Mouse (Mus musculus): Measurements from ENCODE around the gene Alkal2.

Gene Alkal2

DNA sequence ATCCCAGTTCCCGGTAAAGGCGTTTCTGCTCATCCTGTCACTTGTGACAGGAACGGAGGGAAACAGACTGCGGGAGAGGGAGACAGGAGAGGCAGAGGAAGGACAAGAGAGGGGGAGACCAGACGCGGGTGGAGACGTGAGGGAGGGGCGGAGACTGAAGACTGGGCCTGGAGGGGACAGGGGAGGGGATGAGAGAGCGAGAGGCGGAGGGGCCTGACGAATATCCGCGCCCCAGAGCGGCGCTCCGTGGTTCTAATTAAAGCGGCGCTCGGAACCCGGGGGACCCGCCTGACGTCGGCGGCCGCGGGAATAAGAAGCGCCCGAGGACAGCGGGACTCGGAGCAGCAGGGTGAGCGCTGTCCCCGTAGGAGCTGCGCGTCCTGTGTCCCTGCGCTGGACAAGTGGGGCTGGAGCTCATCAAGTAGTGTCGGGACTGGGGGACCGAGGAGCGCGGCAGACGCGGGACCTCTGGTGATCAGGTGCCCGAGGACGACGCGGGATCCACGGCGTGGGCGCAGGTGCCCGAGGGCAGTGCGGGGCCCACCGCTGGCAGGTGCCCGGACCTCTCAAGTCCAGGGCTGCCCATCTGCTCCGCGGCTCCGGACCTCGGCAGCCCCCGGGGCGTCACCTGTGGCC, at the start of gene Alkal2:
Gene Alkal2 (plus strand): TSS at position 337 of the 636 bp plus-strand sequence.
- no peak for DNase-seq

DNA sequence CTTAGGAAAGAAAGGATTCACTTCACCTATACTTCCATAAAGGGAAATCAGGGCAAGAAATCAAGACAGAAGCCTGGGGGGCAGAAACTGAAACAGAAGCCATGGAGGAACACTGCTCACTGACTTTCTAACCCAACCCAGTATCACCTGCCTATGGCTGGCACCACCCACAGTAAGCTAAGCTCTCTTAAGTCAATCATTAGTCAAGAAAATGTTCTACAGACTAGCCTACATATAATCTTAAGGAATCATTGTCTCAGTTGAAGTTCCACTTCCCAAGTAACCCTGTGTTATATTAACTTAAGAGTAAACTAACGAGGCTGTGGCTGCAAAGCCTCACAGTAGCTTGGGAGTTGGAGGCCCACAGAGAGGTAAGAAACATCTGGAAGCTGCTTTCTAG, 35.6 kb upstream of the Alkal2 start:
- no peak for DNase-seq

DNA sequence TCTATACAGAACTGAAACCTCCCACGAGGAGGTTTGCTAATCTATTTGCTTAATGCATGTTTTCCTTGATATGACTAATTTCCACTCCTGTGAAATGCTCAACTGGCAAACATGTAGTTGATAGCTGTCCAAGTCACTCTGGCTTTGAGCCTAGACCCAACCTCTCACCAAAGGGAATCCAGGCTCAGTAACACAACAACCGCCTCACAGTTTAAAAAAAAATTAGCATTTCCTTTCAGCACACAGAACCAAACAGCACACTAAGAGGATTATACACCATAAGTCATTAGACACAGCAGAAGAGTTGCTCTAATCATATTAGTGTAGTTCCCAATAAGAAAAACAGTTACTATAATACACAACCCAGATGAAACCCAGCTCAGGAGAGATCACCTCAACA, 33.2 kb upstream of the Alkal2 start:
- no peak for DNase-seq

DNA sequence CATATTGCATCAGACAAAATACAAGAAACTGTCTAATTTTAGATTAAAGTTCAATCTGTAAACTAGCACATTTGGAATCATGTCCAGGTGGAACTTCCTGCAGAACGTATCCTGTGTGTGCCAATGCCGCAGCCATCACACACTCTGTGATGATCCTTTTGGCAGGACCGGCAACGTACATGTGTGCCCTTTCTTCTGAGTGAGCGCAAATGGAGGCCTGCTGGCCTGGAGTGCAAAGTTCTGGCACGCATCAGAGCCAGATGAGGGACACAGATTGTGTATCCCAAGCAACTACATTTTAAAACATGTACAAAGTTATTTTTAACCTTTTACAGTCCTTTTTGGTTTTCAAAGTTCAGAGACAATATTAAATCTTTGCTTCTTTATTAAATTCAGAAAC, 32.3 kb upstream of the Alkal2 start:
- DNase-seq = no peak

DNA sequence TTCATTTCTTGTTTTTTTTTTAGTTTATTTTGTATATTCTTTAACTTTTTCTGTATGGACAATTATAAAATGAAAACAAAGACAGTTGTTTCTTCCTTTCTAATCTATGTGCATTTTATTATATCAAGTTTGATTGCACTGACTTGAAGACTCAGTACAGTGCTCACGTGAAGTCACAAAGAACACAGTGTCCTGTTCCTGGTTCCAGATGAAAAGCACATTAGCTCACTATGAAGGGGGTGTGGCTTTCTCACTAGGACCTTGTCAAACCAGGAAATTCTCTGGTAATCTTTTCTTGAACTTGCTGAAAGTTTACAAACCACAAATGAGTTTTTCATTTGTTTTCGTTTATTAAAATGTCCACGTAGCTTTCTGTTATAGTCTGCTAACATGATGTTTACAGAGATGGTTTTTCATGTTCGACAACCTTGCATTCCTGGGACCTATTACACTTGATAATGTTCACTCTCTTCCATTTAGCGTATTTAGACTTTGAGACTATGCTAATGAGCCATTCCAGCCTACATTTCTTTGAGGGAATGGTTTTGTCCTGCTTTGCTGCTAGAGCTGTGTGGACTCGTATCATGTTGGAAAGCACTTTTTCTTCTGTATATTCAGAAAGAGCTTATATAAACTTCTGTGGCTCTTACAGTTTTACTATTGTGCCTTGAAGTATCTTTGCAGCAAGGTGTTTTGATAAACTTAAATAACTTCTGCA, 28.5 kb upstream of the Alkal2 start:
- DNase-seq = no peak

DNA sequence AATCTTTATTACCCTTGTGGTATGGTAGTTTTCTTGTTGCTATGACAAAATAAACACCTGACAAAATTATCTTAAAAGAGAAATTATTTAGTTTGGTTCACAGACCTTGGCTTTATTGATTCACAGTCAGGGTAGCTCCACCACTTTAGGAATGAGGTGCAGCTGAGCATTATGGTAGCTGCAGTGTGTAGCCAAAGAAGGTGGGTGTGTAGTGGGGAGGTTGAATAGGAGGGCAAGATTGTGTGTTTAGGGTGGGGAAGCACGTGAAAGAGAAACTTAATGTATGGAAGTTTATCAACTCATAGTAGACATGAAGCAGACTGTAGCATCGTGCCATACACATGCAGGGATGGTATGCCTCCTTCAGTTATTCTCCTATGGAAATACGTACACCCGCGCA, 27.9 kb upstream of the Alkal2 start:
- no peak for DNase-seq

DNA sequence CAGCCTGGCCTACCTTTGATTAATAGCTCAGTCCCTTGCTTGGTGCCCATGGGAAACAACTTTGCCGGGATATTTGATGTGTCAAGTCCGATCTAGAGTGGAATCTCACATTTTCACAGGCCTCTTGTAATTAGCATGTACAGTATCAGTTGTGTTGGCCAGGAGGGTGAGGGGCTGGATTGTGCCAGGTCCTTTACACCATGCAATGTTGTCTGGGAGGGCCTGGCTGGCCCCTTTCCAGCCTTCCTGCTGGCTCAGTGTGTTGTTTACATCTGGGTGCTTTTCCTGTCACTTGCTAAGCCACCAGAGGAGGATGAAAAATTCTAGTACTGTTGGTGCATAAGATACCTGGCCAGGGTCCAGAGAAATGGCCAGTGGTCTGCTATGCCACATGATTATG, 19.8 kb upstream of the Alkal2 start:
- DNase-seq = no peak

DNA sequence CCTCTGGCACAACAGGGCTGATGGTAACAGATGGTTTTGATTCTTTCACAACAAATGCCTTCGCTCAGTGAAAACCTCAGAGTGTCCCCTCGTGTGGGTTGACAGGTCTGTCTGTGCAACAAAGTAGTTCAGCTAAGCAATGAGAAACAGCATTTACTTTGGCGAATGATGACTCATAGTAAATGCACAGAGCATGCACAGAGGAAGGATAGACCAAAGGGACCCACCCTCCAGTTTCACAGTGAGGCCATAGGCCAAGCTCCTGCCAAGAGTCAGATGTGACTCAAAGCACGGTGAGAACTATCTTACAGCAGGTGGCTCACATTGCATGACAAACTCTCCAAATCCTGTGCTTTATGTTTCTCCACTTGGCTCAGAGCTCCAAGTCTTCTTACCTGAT, 18.3 kb upstream of the Alkal2 start:
- DNase-seq = no peak

DNA sequence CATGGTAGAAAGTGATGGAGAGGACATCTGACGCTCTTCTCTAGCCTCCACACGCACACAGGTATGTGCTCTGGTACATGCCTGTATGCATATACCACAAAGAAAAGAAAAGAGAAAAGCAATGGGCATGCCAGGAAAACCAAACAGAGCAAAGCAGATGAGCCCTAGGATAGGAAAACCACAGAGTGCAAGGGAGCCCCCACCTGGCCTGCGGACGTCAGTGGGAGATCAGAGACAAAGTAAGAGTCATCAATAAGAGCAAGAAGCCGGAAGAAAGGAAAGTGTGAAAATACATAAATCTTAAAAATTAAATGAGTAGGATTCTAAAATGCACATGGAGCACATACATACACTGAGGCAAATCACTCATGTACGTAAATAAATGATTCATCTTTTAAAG, 4.7 kb upstream of the Alkal2 start:
- DNase-seq = no peak

DNA sequence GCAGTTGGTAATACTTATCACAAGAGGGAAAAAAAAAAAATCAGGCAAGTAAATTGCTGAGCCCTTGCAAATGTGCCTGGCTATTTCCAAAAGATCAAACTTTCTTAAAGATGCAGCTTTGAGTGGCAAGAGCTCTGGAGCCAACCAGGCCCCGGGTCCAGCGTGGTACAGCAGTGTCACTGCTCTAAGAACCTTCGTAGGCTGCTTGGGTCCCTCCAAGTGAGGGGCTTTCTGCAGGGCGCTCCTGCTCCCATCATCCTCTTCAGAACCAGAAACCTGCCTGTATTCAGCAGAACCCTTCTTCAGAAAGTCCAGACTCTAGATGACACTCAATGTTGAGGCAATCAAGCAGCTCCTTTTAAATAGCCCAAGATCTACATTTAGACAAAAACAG, 533 bp upstream of the Alkal2 start:
- DNase-seq = no peak

DNA sequence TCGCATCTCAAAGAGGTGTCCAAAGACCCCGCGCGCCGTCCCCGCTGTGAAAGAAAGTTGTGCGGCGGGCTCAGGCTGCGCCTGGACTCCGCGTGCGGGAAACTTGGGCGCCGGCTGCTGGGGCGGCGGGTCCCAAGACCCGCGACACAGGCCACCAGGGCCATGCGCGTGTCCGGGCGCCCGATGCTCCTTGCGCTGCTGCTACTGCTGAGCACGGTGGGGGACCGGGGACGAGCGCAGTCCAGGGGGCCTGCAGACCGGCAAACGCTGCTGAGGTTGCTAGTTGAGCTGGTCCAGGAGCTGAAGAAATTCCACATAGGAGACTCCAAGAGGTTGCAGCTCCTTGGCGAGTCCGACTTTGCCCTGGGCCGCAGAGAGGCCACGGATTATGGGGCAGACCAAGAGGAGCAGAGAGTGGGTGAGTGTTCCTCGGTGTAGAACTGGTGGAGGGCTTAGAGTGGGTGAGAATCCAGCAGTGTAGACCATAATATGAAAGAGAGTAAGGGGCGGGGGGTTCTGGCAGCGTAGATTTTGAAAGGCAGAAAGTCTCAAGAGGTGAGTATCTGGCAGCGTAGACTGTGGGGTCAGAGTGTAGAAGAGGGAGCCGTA, 604 bp downstream of the Alkal2 start:
- DNase-seq = no peak

DNA sequence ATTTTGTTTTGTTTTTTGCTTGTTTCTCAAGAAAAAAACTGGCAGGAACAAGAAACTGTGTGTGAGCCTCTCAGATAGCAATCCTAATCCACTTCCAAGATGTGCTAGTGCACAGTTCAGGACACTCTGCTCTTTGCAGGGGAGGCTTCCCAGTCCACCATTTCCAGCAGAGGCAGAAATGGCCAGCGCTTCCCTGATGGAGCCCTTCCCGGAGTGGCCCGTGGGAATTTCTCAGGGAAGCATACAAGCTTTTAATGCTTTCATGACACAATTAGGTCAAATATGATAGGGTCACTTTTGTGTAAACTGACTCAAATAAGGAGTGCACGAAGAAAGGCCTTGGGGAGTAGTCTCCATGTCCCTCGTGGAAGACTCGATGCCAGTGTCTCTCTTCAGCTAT, 1.8 kb downstream of the Alkal2 start:
- DNase-seq = no peak

DNA sequence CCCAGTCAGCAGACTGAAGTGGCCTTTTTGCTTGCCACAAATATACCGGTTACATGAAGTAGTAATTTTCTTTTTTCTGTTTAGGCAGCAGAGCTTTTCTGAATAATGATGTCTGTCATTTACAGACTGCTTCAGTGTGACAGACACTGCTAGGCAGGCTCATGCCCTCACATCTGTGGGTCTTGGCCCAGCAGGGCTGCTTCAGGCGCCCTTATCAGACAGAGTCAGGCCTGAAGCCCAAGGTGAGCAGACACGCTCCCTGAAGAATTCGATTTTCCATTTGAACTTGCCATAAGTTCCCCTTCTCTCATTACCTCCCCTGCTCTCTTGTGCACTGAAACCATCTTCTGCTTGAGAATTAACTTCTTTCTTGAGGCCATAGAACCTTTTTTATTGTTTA, 3.9 kb downstream of the Alkal2 start:
- DNase-seq = no peak

DNA sequence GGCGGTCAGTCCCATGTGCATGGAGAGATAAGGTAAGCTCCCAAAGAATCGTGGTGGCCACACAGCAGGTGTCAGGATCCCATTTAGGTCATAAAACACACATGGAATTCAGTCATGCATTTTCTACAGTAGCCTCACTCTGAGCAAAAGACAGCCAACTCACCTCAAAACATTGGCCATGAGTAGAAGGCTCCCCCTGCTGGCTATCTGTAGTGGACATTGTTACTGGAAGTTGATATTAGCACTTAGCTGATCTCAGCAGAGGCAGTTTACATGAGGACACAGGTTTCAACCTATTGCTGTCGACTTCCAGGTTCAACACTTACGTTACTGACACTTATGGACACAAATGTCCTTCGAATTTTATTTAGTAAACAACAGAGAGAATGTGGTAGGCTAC, 5.9 kb downstream of the Alkal2 start:
- DNase-seq = peak; percentile 70

DNA sequence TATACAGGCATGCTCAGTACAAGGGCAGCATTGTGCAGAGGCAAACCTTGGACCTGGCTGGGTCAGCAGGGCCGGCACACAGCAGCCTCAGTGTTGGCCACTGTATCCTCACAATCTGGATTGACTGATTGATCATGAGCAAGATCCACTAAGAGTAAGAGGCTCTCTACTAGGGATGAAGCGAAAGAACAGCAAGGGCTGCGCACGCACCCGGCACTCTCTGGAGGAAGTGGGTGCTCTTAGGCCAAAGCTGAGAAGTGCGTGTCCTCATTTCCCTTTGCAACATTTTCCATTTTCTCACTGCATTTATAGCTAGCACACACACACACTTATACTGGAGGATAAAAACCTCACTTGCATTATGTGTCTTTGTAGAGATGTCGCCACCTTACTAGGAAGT, 7.3 kb downstream of the Alkal2 start:
- no peak for DNase-seq

DNA sequence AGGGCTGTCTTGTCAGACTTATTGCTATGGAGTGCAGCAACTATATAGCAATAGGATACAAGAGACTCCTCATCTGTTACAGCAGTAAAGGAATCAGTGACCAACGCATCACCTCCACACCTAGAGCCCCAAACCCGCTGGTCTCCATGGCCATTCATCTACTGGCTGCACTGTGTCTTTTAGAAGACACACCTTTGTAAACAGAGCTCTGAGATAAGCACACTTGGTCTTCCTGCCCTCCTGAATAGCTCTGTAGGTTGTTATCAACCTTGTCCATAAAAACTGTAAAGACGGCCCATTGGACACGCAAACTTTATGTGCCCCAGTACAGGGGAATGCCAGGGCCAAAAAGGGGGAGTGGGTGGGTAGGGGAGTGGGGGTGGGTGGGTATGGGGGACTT, 12.9 kb downstream of the Alkal2 start:
- DNase-seq = no peak

DNA sequence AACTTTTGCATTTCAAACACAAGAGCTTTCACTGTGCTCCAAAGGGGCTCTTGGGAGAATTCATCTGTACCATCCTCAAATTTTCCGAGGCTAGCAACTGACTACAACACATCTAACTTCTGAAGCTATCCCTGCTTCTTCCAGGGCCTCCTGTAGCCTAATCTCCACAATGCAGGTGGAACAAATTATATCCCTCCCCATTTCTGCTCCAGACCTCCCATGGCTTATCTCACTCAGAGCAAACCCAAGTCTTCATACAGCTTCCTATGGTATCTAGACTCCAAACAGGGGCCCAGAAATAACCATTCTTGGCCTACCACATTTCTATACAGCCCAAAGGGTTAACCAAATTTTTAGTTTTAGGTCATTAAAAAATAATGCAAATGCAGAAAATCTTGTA, 24.5 kb downstream of the Alkal2 start:
- no peak for DNase-seq

DNA sequence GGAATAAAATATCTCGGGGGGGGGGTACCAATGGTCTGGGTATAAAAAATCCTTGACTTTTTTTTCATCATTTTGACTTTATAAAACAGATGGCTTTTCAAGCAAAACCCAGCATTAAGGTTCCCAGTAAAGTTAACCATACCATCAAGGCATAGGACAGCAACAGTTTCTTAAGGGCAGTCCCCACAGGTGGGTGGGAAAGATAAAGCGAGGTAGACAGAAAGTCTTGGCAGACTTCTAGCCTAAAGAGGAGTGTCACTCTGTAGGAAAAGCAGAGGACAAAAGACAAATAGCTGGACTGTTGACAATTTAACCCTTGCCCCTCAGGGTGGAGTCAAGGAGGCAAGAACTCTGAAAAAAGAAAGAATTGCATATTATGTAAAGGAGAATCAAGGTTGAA, 25.8 kb downstream of the Alkal2 start:
- DNase-seq = no peak

DNA sequence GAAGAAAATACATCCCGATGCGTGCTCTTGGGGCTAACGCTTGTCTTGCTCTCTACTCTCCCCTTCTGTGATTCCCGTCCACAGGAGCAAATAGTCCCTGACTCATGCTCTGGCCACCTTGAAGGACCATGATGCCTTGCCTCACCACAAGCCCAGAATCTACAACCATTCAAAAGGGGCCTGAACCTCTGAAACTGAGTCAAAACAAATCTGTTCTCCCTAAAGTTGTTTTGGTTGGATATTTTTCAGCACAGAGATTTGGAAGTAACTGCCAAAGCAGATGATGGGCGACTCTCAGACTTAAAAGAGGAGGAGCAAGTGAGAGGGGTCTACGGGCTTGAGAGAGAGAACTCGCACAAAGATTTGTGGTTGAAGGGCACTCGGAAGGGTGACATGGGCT, 26.7 kb downstream of the Alkal2 start:
- no peak for DNase-seq

DNA sequence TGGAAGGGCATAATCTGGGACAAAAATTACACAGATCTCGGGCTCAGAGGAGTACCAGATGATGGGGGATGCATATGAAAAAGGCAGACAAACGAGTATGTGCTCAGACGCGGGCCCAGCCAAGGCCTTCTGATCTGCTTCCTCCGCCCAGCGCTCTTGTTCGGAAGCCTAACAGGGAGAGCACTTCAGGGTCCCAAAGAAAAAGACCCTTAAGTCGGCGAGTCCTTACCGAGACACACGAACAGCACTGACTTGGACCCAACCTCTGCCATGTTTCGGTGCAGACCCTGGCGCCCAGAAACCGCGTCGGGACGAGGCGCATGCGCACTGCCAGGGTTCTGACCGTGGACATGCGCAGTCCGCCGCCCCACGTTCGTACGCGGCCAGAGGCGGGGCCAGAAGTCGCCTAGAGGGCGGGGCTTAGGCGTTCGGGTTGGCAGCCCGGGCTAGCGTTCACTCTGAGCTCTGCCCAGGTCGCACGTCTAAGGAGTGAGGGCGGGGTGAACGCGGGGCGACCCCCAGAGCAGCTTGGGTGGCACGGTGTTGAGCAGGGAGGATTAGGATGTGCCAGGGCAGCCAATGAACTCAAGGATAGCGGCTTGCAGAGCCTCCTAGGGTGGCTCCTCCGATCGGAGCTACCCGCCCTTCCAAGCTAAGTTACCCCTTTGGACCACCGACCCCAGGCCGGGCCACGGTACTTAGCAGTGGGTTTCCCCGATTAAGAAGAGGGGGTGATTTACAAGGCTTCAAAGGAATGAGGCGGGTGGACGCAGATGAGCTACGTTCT, 27.3 kb downstream of the Alkal2 start, which contains the start of the genes Acp1 and Sh3yl1:
Gene Acp1 (minus strand): TSS at position 329 of the 787 bp plus-strand sequence.
Gene Sh3yl1 (plus strand): TSS at position 408 of the 787 bp plus-strand sequence.
- peak; percentile 95 for DNase-seq

DNA sequence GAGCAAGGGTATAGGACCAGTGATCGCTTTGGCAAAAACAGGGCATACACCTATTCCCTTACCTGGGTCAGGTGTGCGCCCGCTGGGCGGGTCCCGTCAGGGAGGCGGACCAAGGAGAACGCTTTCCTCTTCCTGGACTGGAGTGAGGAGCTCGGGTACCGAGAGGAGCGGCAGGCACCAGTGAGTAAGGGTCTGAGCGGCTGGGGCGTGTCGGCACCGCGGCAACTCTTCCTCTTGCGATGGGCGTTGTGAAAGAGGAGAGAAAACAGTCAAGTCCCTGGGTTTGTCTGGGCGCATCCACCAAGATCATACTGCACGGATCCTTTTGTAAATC, 27.9 kb downstream of the Alkal2 start:
- DNase-seq = peak; percentile 37

DNA sequence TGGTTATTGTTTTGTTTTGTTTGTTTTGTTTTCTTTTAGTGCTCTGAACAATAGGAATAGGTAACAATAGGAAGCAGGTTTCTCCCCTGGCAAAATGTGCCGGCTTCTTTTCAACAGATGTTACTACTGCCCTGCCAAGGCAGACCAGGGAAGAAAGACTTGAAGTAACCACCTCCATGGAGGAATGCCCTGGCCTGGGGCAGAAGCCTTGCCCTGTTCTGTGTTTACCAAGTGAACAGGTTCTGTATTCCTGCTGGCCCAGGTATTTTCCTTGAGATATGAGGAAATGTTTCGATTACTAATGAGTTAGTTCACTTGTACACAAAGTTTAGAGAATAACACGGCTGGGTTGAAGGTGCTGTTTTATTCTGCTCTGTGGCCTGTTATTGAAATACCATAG, 28.7 kb downstream of the Alkal2 start:
- DNase-seq = no peak

DNA sequence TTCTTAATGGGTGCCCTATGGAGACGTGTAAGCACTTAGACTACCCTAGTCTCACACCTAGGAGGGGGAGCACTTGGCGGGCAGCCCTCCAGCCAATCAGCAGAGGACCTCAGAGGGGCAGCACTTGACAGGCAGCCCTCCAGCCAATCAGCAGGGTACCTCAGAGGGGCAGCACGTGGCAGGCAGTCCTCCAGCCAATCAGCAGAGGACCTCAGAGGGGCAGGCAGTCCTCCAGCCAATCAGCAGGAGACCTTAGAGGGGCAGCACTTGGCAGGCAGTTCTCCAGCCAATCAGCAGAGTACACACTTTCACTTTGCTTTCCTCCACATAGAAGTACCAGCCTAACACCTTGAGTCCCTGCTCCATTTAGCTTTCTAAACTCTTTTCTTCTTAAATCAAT, 38.3 kb downstream of the Alkal2 start:
- DNase-seq = no peak

DNA sequence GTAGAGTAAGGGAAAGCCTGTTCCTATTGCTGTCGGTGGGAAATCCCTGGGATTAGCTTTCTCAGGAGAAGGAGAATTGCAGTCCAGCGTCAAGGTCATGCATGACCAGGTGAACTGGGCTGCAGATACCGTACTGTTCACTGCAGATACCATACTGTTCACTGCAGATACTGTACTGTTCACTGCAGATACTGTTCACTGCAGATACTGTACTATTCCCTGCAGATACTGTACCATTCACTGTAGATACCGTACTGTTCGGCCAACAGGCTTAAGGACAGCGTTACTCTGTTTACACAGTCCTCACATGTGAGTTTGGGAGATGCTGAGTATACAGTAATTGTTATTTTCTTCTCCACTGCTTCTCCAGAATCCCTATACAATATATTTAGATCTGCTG, 44.1 kb downstream of the Alkal2 start:
- DNase-seq = no peak

All from right cerebral cortex, postnatal 14 days (tissue).